ENCODE assay signal across 9 mouse cellular contexts in the genomic region with DNA sequence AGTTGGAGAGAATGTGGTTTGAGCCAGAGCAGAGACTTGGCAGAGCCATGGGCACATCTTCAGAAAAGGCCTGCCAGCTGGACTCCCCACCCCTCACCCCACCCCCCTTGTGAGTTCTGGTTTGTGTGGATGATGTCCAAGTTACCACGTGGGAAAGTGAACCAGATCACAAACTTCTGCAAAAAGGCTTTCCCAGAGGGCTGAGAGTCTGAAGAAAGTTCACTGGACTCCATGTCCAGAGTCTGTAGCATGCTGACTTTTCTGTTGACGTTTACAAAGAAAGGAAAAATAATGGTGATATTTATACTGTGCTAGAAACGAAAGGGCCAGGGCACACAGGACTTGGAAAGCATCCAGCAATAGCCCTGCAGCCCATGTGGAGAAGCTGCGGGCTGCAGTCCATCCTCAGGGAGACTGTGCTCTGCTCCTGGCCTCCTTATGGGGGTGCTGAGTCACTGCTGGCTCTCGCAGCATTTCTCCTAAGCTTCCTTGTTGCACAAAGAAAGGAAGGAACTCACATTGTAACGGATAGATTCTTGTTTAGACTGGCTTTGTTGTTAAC. TPM values are rescaled to one million over a fixed set of nuclear protein-coding genes. Genes with fewer than 3 reads are reported as not detected.
DNase-seq lines count a peak whose midpoint lies in the region; ATAC-seq lines count a peak whose summit lies in the region.
"Had no signal": no experiment of that assay in that cellular context is flagged by ENCODE, and none has a peak within 500 bp of the region (broad histone marks: within the 10 kb centered on the region; RNA-seq: fewer than 3 reads in every experiment).

No protein-coding gene starts in this region.

- no peak overlapping the region for H3K9ac ChIP-seq in heart, embryonic 15.5 days
- H3K9ac ChIP-seq: limb, embryonic 12.5 days had no signal

- DNase-seq in adrenal gland, adult (ENCODE audit: inconsistent age in 2 of 2, low spot score in 1 of 2) = peak; percentile 62 to 75
- no peak for DNase-seq in adrenal gland, postnatal 4 days (ENCODE audit: low spot score in 2 of 2)
- DNase-seq in 416B (ENCODE audit: low read depth) = peak; percentile 74
- DNase-seq in cerebellum, adult 9-11 months = peak; percentile 66
- peak; percentile 55 to 78 for DNase-seq in kidney, postnatal 25 days
- DNase-seq in urinary bladder, postnatal 25 days (ENCODE audit: low spot score) = no peak

- WGBS in heart, embryonic 15.5 days = 28% methylated on average over 6 of the region's 6 CpGs

- H3K4me2 ChIP-seq in heart, embryonic 15.5 days = no peak overlapping the region
- H3K4me2 ChIP-seq: limb, embryonic 12.5 days had no signal

- H3K9me3 ChIP-seq in heart, embryonic 15.5 days (replicated peaks) = no peaks in the 10 kb centered on the region
- H3K9me3 ChIP-seq in megakaryocyte, embryonic 14.5 days = no peaks in the 10 kb centered on the region; the same call in 1 of the 2 replicates
- H3K9me3 ChIP-seq: limb, embryonic 12.5 days had no signal

- ATAC-seq in heart, embryonic 15.5 days (replicated peaks; ENCODE audit: insufficient number of reproducible peaks, insufficient read depth, low FRiP score, low read depth) = peak; percentile 84

- peaks cover 36% of the 10 kb centered on the region for H3K36me3 ChIP-seq in heart, embryonic 15.5 days
- peaks cover 75% of the 10 kb centered on the region for H3K36me3 ChIP-seq in megakaryocyte, embryonic 14.5 days (replicated peaks; ENCODE audit: low read length)

- H3K4me3 ChIP-seq in heart, embryonic 15.5 days = no peak overlapping the region
- H3K4me3 ChIP-seq in megakaryocyte, embryonic 14.5 days (replicated peaks) = peak overlapping the region; percentile 76
- H3K4me3 ChIP-seq: limb, embryonic 12.5 days had no signal

- H3K4me1 ChIP-seq in heart, embryonic 15.5 days (replicated peaks) = peaks cover 4% of the 10 kb centered on the region
- H3K4me1 ChIP-seq in megakaryocyte, embryonic 14.5 days = peaks cover 55% of the 10 kb centered on the region
- H3K4me1 ChIP-seq: limb, embryonic 12.5 days had no signal

- H3K27me3 ChIP-seq in heart, embryonic 15.5 days = no peaks in the 10 kb centered on the region
- H3K27me3 ChIP-seq in megakaryocyte, embryonic 14.5 days (replicated peaks) = no peaks in the 10 kb centered on the region
- H3K27me3 ChIP-seq: limb, embryonic 12.5 days had no signal

- peak overlapping the region; percentile 56 for H3K27ac ChIP-seq in heart, embryonic 15.5 days
- H3K27ac ChIP-seq: limb, embryonic 12.5 days had no signal

RNA-seq across cellular contexts. Expression of a gene that starts 22.0 kb away (rescaled TPM):
- total RNA-seq in adrenal gland, postnatal 4 days (2021) = 10 to 100 TPM; 35.1 to 35.2 TPM
- polyA plus RNA-seq in heart, embryonic 15.5 days (2015; fragmentation: Nextera tagmentation; extraction: Ambion mirVana) = 48.1 and 52.8 TPM in 2 replicates
- 5.7 and 12.1 TPM in 2 replicates for polyA plus RNA-seq in megakaryocyte, embryonic 14.5 days (2012; ENCODE audit: insufficient read depth, low replicate concordance)

RNA-seq across cellular contexts. Expression of a gene that starts 22.1 kb away (rescaled TPM):
- 10 to 100 TPM; 18.0 to 21.7 TPM for total RNA-seq in adrenal gland, postnatal 4 days (2021)
- polyA plus RNA-seq in heart, embryonic 15.5 days (2015; fragmentation: Nextera tagmentation; extraction: Ambion mirVana) = 8.7 and 9.8 TPM in 2 replicates
- 0.03 TPM in 1 of 2 replicates, not detected in the other for polyA plus RNA-seq in megakaryocyte, embryonic 14.5 days (2012; ENCODE audit: insufficient read depth, low replicate concordance)

Comparison
In these comparisons a context has a peak if more than half of its experiments do, and no peak if none do; other contexts are left out.
1. DNase-seq: peak in adrenal gland, adult (2 of 2), 416B (single experiment), cerebellum, adult 9-11 months (single experiment) and kidney, postnatal 25 days (2 of 2); none in adrenal gland, postnatal 4 days (0 of 2) and urinary bladder, postnatal 25 days (single experiment).